Mouse (Mus musculus) midbrain, embryonic 15.5 days (tissue): Measurements from ENCODE around the gene Cxcl13. TPM values are rescaled to one million over a fixed set of nuclear protein-coding genes. Genes with fewer than 3 reads are reported as not detected.

ENCODE experiments used
- ATAC-seq: fragments of 200-750 bp; cut with Nextera tagmentation; replicated peaks from 2 replicates; pipeline ENCODE4 v1.8.0; 2017; ENCODE audit warnings: moderate TSS enrichment
- H3K27ac ChIP-seq: fragments of 300-500 bp; sonication (generic); 2 replicates; pipeline ENCODE4 v1.5.1; 2015; ENCODE audit warnings: mild to moderate bottlenecking, inconsistent platforms
- H3K27me3 ChIP-seq: fragments of 300-500 bp; sonication (generic); replicated peaks from 2 replicates; pipeline ENCODE4 v1.6.1; 2015; ENCODE audit warnings: inconsistent platforms
- H3K36me3 ChIP-seq: fragments of 300-500 bp; sonication (generic); replicated peaks from 2 replicates; pipeline ENCODE4 v1.6.1; 2015; ENCODE audit warnings: inconsistent platforms
- H3K4me1 ChIP-seq: fragments of 300-500 bp; sonication (generic); 2 replicates; pipeline ENCODE4 v1.6.1; 2015; ENCODE audit warnings: inconsistent platforms
- H3K4me2 ChIP-seq: fragments of 300-500 bp; sonication (generic); 2 replicates; pipeline ENCODE4 v1.6.1; 2015; ENCODE audit warnings: inconsistent platforms, mild to moderate bottlenecking, moderate library complexity
- H3K4me3 ChIP-seq: fragments of 300-500 bp; sonication (generic); 2 replicates; pipeline ENCODE4 v1.5.1; 2015; ENCODE audit warnings: mild to moderate bottlenecking, inconsistent platforms
- H3K9ac ChIP-seq: fragments of 300-500 bp; sonication (generic); 2 replicates; pipeline ENCODE4 v1.6.1; 2015; ENCODE audit warnings: mild to moderate bottlenecking, inconsistent platforms
- H3K9me3 ChIP-seq: fragments of 300-500 bp; sonication (generic); 2 replicates; pipeline ENCODE4 v1.6.1; 2016; ENCODE audit warnings: inconsistent platforms
- WGBS: fragments of 180-500 bp; shearing (Covaris S2); methylation state at CpG from one replicate; pipeline ENCODE4 v1.1.7; 2015; ENCODE audit warnings: mixed read lengths; 5-methylcytosine and 5-hydroxymethylcytosine counted together
- polyA plus RNA-seq: library from polyadenylated mRNA; unstranded; fragments of >200 nt; fragmentation: Nextera tagmentation; extraction: Ambion mirVana; gene quantifications from 2 replicates; pipeline ENCODE4 v1.2.1, GENCODE M21; 2015

Gene Cxcl13
- polyA plus RNA-seq = 1.1 TPM in 1 of 2 replicates, not detected in the other

DNA sequence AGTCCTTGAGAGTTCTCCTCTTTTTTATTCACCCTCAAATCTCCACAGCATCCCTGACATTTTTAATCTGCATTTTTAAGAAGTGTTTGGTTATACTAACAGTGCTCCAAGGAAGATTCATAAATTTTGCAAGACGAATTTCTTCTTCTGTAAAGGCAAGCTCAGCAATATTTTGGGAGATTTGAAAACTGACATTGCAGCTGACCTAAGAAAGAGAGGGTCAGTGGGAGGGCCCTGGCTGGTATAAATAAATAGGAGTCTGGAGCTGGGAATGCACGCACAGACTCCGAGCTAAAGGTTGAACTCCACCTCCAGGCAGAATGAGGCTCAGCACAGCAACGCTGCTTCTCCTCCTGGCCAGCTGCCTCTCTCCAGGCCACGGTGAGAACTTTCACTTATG, at the start of gene Cxcl13:
Gene Cxcl13, plus strand, starts transcription at position 301 of the 400 bp plus-strand sequence.
- Histone ChIP-seq H3K4me1 (no peaks in the 10 kb centered on the region), H3K9me3 (no peaks in the 10 kb centered on the region), H3K4me2 (no peak within 1 kb of the TSS), H3K4me3 (no peak within 1 kb of the TSS), H3K9ac (no peak within 1 kb of the TSS), H3K27me3 (no peaks in the 10 kb centered on the region), H3K36me3 (no peaks in the 10 kb centered on the region), H3K27ac (no peak within 1 kb of the TSS)
- no peak for ATAC-seq
- WGBS = 73% methylated on average over 5 of the region's 5 CpGs

GRCm38 (mm10) chr5:95911006-95911405, 45.7 kb upstream of the Cxcl13 start:
- Histone ChIP-seq H3K36me3 (no peaks in the 10 kb centered on the region), H3K4me1 (no peaks in the 10 kb centered on the region), H3K4me2 (no peak overlapping the region), H3K9ac (no peak overlapping the region), H3K9me3 (no peaks in the 10 kb centered on the region), H3K27me3 (no peaks in the 10 kb centered on the region), H3K4me3 (no peak overlapping the region), H3K27ac (no peak overlapping the region)
- ATAC-seq = no peak
- WGBS = 74% methylated on average over 1 of the region's 1 CpGs

GRCm38 (mm10) chr5:95918491-95918890, 38.3 kb upstream of the Cxcl13 start:
- no peak overlapping the region for H3K4me3 ChIP-seq
- 82% methylated on average over 6 of the region's 6 CpGs for WGBS
- no peaks in the 10 kb centered on the region for H3K4me1 ChIP-seq
- H3K9me3 ChIP-seq = peaks cover 4% of the 10 kb centered on the region; the same call in 1 of the 2 replicates
- no peak overlapping the region for H3K27ac ChIP-seq
- H3K36me3 ChIP-seq = no peaks in the 10 kb centered on the region
- no peak for ATAC-seq
- H3K4me2 ChIP-seq = no peak overlapping the region
- no peak overlapping the region for H3K9ac ChIP-seq
- H3K27me3 ChIP-seq = no peaks in the 10 kb centered on the region

DNA sequence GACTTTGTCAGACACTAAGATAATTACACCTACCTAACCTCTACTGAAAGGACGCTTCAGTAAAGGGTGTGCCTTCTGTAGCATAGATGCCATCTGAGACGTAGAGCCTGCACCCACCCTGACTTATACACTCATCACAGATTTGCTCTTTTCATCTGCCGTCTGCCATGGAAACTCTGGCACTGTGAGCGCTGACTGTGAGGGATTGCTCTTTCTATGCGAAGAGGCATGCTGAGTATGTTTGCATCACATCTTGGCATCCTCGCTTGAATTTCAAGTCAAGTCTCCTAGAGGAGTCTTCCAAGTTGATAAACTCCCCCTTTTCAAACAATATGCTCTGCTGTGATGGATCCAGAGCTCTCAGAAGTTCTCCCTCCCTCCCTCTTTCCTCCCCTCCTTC, 32.7 kb upstream of the Cxcl13 start:
- Histone ChIP-seq H3K27me3 (no peaks in the 10 kb centered on the region), H3K4me3 (no peak overlapping the region), H3K9ac (no peak overlapping the region), H3K36me3 (no peaks in the 10 kb centered on the region), H3K9me3 (no peaks in the 10 kb centered on the region), H3K27ac (no peak overlapping the region), H3K4me2 (no peak overlapping the region), H3K4me1 (no peaks in the 10 kb centered on the region)
- 80% methylated on average over 6 of the region's 6 CpGs for WGBS
- no peak for ATAC-seq

- no peak overlapping the region for H3K4me2 ChIP-seq
- WGBS = 92% methylated on average over 10 of the region's 10 CpGs
- no peak overlapping the region for H3K4me3 ChIP-seq
- no peaks in the 10 kb centered on the region for H3K9me3 ChIP-seq
- no peaks in the 10 kb centered on the region for H3K4me1 ChIP-seq
- no peak for ATAC-seq
- H3K36me3 ChIP-seq = no peaks in the 10 kb centered on the region
- H3K27me3 ChIP-seq = no peaks in the 10 kb centered on the region
- no peak overlapping the region for H3K27ac ChIP-seq
- no peak overlapping the region for H3K9ac ChIP-seq
These were observed 31.4 kb upstream of the Cxcl13 start for GRCm38 (mm10) chr5:95925204-95925930.

GRCm38 (mm10) chr5:95925931-95926263, 30.9 kb upstream of the Cxcl13 start:
- no peak overlapping the region for H3K9ac ChIP-seq
- H3K4me2 ChIP-seq = no peak overlapping the region
- WGBS = 91% methylated on average over 1 of the region's 1 CpGs
- no peak for ATAC-seq
- H3K27me3 ChIP-seq = no peaks in the 10 kb centered on the region
- H3K4me3 ChIP-seq = no peak overlapping the region
- H3K36me3 ChIP-seq = no peaks in the 10 kb centered on the region
- no peaks in the 10 kb centered on the region for H3K4me1 ChIP-seq
- no peaks in the 10 kb centered on the region for H3K9me3 ChIP-seq
- H3K27ac ChIP-seq = no peak overlapping the region

- WGBS = 78% methylated on average over 5 of the region's 5 CpGs
- H3K36me3 ChIP-seq = no peaks in the 10 kb centered on the region
- no peak overlapping the region for H3K27ac ChIP-seq
- no peaks in the 10 kb centered on the region for H3K4me1 ChIP-seq
- no peak overlapping the region for H3K9ac ChIP-seq
- no peaks in the 10 kb centered on the region for H3K27me3 ChIP-seq
- H3K4me2 ChIP-seq = no peak overlapping the region
- no peak overlapping the region for H3K4me3 ChIP-seq
- no peak for ATAC-seq
- no peaks in the 10 kb centered on the region for H3K9me3 ChIP-seq
These were observed 21.7 kb upstream of the Cxcl13 start for GRCm38 (mm10) chr5:95935035-95935434.

GRCm38 (mm10) chr5:95936068-95936467, 20.7 kb upstream of the Cxcl13 start:
- H3K4me2 ChIP-seq = no peak overlapping the region
- no peaks in the 10 kb centered on the region for H3K27me3 ChIP-seq
- H3K9me3 ChIP-seq = no peaks in the 10 kb centered on the region
- H3K9ac ChIP-seq = no peak overlapping the region
- whole genome bisulfite sequencing = 74% methylated on average over 5 of the region's 5 CpGs
- H3K4me1 ChIP-seq = no peaks in the 10 kb centered on the region
- H3K36me3 ChIP-seq = no peaks in the 10 kb centered on the region
- no peak overlapping the region for H3K4me3 ChIP-seq
- no peak for ATAC-seq
- no peak overlapping the region for H3K27ac ChIP-seq

GRCm38 (mm10) chr5:95937129-95937528, 19.6 kb upstream of the Cxcl13 start:
- no peak for ATAC-seq
- no peak overlapping the region for H3K4me3 ChIP-seq
- no peaks in the 10 kb centered on the region for H3K4me1 ChIP-seq
- no peaks in the 10 kb centered on the region for H3K9me3 ChIP-seq
- H3K27me3 ChIP-seq = no peaks in the 10 kb centered on the region
- WGBS = 62% methylated on average over 2 of the region's 2 CpGs
- H3K27ac ChIP-seq = no peak overlapping the region
- no peak overlapping the region for H3K4me2 ChIP-seq
- H3K36me3 ChIP-seq = no peaks in the 10 kb centered on the region
- H3K9ac ChIP-seq = no peak overlapping the region

- Histone ChIP-seq H3K9me3 (no peaks in the 10 kb centered on the region), H3K9ac (no peak overlapping the region), H3K4me1 (no peaks in the 10 kb centered on the region), H3K27me3 (no peaks in the 10 kb centered on the region), H3K36me3 (no peaks in the 10 kb centered on the region), H3K27ac (no peak overlapping the region), H3K4me3 (no peak overlapping the region), H3K4me2 (no peak overlapping the region)
- WGBS = 80% methylated on average over 11 of the region's 11 CpGs
- ATAC-seq = no peak
These were observed 18.6 kb upstream of the Cxcl13 start for GRCm38 (mm10) chr5:95938044-95938625.

- no peak overlapping the region for H3K4me3 ChIP-seq
- WGBS = 73% methylated on average over 4 of the region's 4 CpGs
- H3K27ac ChIP-seq = no peak overlapping the region
- H3K4me2 ChIP-seq = no peak overlapping the region
- no peaks in the 10 kb centered on the region for H3K36me3 ChIP-seq
- H3K9ac ChIP-seq = no peak overlapping the region
- H3K27me3 ChIP-seq = no peaks in the 10 kb centered on the region
- ATAC-seq = no peak
- no peaks in the 10 kb centered on the region for H3K4me1 ChIP-seq
- no peaks in the 10 kb centered on the region for H3K9me3 ChIP-seq
These were observed 16.0 kb upstream of the Cxcl13 start for GRCm38 (mm10) chr5:95940682-95941221.

- no peaks in the 10 kb centered on the region for H3K9me3 ChIP-seq
- H3K9ac ChIP-seq = no peak overlapping the region
- WGBS = 88% methylated on average over 7 of the region's 7 CpGs
These were observed 15.2 kb upstream of the Cxcl13 start for GRCm38 (mm10) chr5:95941562-95941961.

DNA sequence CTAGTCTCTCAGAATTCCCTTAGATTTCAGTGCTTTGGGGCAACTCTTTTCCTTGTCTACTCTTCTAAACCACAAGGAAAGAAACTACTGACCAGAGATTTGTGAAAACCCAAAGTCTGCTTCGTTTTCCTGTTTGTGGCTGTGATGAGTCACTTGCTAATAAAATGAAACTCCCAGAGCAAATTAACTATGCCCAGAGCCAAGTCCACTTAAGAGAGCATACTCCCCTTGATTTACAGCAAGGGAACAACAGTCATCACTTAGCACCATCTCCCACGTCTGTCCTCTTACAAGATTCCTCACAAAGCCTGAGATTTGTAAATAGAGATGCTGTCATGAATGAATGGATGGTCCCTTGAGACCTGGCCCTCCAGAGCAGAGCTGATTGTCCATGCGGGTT, 11.6 kb upstream of the Cxcl13 start:
- Histone ChIP-seq H3K9me3 (no peaks in the 10 kb centered on the region), H3K9ac (no peak overlapping the region), H3K27me3 (no peaks in the 10 kb centered on the region), H3K4me1 (no peaks in the 10 kb centered on the region), H3K27ac (no peak overlapping the region), H3K4me3 (no peak overlapping the region), H3K4me2 (no peak overlapping the region), H3K36me3 (no peaks in the 10 kb centered on the region)
- ATAC-seq = no peak
- WGBS = 56% methylated on average over 3 of the region's 3 CpGs

More at GRCm38 (mm10) chr5:95941562-95941961, 15.2 kb upstream of the Cxcl13 start:
- Histone ChIP-seq H3K4me3 (no peak overlapping the region), H3K27ac (no peak overlapping the region), H3K27me3 (no peaks in the 10 kb centered on the region), H3K36me3 (no peaks in the 10 kb centered on the region), H3K4me2 (no peak overlapping the region), H3K4me1 (no peaks in the 10 kb centered on the region)
- no peak for ATAC-seq
